Mouse (Mus musculus) adrenal gland, postnatal 4 days (tissue): ENCODE measurements around the gene 1700123K08Rik. TPM values are rescaled to one million over a fixed set of nuclear protein-coding genes. Genes with fewer than 3 reads are reported as not detected.
"Not testable (repeated sequence)": the region's sequence is repeated elsewhere in the genome, so short reads cannot be mapped to it uniquely, and the experiment has no call there.

ENCODE experiments used
- DNase-seq, 2 experiments: peaks; one replicate each; pipeline ENCODE4 v3.0.0; 2021 to 2022; ENCODE audit warnings: low spot score in 2 of 2, mixed read lengths in 2 of 2
- long read RNA-seq, 2 experiments: library from polyadenylated mRNA; stranded (forward); transcript quantifications; one replicate each; pipeline ENCODE4 v2.0.0; 2021
- microRNA-seq: library from miRNA; unstranded; fragments of <30 nt; microRNA quantifications from one replicate; pipeline ENCODE4 v1.2.0, GENCODE M21; 2021
- total RNA-seq, 2 experiments: library from RNA; stranded (reverse); gene quantifications; 2 replicates each; pipeline ENCODE4 v1.2.3; 2021

Gene 1700123K08Rik
- total RNA-seq = not detected
- long read RNA-seq, experiment 1 = 0 reads
- long read RNA-seq, experiment 2 = 0 reads

DNA sequence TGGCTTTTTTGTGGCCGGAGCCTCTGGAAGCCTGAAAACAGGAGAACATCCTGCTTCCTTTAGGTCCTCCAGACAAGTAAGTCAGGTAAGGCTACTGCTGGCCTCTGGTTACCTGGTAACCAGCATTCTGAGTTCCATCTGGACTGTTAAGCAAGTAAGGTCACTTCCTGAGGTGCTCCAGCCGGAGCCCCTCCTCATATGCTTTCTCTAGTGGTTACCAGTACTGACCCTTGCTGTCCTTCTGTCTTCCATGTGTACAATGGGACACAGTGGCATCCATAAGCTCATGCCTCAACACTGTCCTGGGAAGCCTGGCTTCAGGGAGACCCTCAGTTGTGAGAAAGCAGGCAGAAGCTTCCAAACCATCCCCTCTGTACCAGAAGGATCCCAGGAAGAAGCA lies at the start of gene 1700123K08Rik:
TSS of gene 1700123K08Rik (minus strand) at position 101 of the 400 bp plus-strand sequence.
- DNase-seq = not testable (repeated sequence)

DNA sequence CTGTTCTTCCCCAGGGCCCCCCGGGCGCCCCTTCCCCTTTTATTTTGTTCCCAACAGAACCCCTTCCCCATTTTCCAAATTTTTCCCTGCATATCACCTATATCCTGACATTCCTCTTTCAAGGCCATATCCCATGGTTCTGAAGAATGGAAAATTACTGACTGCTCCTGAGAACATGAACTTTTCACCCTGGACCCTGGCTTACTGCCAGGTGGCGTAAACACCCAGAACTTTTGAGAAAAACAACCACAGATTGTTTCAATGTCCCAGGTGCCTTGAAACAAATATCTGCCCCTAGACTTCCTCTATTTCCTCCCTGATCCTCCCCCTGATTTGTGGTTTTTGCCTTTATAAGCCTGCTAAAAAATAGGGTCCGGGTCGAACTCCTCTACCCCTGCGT lies 22.9 kb upstream of the 1700123K08Rik start:
- no peak for DNase-seq

GRCm38 (mm10) chr5:138571623-138572022 lies 7.1 kb upstream of the 1700123K08Rik start:
- no peak for DNase-seq

DNA sequence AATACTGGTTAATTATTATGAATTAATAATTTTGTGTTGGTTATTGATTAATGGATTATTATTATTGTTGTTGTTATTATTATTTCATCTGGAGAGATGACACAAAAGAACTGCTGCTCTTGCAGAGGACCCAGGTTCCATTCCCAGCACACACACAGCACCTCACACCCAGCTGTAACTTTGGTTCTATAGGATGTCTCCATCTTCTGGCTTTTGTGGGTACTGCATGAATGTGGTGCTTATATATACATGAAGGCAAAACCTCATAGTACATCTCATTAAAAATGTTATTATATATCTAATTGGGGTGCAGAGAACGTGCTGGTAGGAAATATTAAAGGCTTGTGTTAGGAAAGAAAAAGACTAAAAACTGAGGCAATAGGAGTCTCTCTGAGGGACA lies 11.8 kb downstream of the 1700123K08Rik start:
- DNase-seq = no peak

GRCm38 (mm10) chr5:138532491-138532890 lies 32.0 kb downstream of the 1700123K08Rik start:
- no peak for DNase-seq

Small RNA genes lying within 50 kb of the gene (microRNA-seq; reads per million reads assigned to microRNA genes)
- gene Gm24082 = not detected

Other genes with a start within 250 kb of the 1700123K08Rik start
- under 1 TPM in 1 of 2 experiments, not detected in 1; 0.28 TPM for gene Pvrig, start 222.8 kb downstream of the 1700123K08Rik start, total RNA-seq
- 10 to 100 TPM; 19.6 to 20.4 TPM for gene Zfp157, start 123.2 kb downstream of the 1700123K08Rik start, total RNA-seq
- gene Zfp68, start 55.0 kb upstream of the 1700123K08Rik start, total RNA-seq = 10 to 100 TPM; 29.3 to 34.0 TPM
- 10 to 100 TPM; 11.2 to 11.7 TPM for gene A430033K04Rik, start 58.1 kb upstream of the 1700123K08Rik start, total RNA-seq
- 10 to 100 TPM; 22.5 to 26.1 TPM for gene Fam20c, start 189.8 kb upstream of the 1700123K08Rik start, total RNA-seq